Mouse (Mus musculus) urinary bladder, adult 2 months (tissue): ENCODE measurements around the gene Sdk1. TPM values are rescaled to one million over a fixed set of nuclear protein-coding genes. Genes with fewer than 3 reads are reported as not detected.

ENCODE experiments used
- DNase-seq: peaks from one replicate; pipeline ENCODE4 v3.0.0; 2022; ENCODE audit warnings: low spot score
- polyA plus RNA-seq: library from polyadenylated mRNA; depleted of rRNA; stranded (reverse); fragments of >200 nt; gene quantifications from 2 replicates; pipeline ENCODE4 v1.2.3, GENCODE M21; 2012

The Sdk1 gene
- polyA plus RNA-seq, 1 experiment = 3.8 TPM

GRCm38 (mm10) chr5:141889766-141890165 lies 648.5 kb downstream of the Sdk1 start:
- DNase-seq = no peak

GRCm38 (mm10) chr5:141896402-141896801 lies 655.1 kb downstream of the Sdk1 start:
- DNase-seq = no peak

DNA sequence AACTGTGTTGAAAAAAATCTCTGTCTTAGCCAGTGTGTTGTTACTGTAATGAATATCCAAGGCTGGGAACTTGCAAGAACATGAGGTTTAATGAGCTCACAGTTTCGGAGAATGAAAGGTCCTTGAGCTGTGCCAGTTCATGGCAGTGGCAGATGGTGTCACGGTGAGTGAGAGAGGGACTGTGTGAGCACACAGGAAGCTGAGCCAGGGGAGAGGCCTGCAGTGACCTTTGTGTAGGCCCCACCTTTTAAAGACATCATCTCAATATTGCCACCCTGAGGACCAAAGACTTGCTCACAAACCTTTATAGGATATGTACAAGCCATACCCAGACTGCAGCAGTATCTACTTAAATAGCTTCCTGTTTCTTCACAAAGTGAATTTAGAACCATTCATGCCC lies 656.2 kb downstream of the Sdk1 start:
- no peak for DNase-seq

DNA sequence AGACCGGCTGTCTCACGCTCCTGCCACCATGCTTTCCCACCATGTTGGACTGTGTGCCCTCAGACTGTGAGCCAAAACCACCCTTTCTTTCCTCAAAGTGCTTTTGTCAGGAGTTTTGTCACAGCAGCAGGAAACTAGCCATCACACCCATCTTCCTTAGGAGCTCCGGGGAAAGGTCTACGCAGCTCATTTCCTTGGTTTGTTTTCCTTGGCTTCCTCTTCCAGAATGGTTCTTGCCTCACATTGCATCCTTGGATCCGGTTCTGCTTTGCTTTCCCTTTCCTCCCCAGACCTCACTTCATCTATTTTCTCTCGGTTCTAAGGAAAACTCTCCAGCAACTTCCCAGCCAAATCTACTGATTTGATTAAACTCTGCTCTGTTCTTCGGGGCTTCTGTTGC lies 658.5 kb downstream of the Sdk1 start:
- no peak for DNase-seq

GRCm38 (mm10) chr5:141902544-141903250 lies 661.4 kb downstream of the Sdk1 start:
- no peak for DNase-seq

DNA sequence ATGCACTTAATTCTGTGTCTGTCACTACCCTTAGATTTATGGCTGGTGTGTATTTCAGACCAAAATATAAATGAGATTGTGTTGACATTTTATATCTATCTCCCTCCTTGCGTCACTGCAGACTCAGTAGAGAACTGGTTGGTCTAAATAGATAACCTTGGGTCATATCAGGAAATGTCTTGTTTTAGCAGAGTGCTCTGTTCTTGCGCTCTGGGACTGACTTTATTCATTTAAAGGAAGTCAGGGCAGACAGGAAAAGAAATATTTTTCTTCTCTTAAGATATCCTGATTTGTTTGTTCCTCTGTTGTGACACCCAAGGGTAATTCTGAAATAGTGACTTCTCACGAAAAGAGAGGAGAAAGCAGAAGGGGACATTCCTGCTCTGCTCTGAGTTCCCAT lies 669.2 kb downstream of the Sdk1 start:
- no peak for DNase-seq

DNA sequence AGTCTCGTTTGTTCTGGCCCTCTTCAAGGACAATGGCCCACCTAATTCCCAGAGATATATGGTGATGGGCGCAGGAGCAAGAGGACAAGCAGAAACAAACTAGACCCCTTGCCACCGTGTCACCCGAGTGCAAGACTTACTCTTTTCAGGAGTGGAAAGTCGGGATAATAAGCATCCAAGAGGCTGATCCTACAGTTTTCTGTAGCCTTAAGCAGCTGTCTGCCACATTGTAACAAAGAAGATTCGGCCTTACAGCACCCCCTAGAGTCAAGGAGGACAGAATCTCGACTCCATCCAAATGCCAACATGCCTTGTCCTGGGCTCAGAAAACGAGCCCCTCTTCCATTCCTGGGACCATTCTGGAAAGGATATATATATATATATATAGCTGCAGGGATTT lies 669.6 kb downstream of the Sdk1 start:
- no peak for DNase-seq

- DNase-seq = no peak
Measured at GRCm38 (mm10) chr5:141912881-141913280, 671.6 kb downstream of the Sdk1 start.

- no peak for DNase-seq
Measured at GRCm38 (mm10) chr5:141916954-141917353, 675.7 kb downstream of the Sdk1 start.

DNA sequence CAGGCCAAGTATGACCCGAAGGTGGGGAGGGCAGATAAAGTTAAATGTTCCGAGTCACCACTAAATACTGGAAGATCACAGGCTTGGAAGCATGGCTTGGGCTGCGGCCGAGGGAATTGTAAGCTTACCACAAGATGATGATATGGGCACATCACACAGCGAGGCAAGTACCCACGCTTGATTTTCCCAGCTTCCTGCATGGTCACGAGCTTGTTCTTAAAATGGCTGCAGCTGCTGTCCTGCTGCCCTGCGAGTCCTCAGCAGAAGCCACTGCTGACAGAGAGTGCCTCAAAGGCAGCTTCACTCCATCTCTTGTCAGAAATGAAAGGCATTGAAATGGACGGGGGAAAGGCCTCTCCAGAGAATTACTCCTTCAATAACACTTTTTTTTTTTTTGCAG lies 697.7 kb downstream of the Sdk1 start:
- DNase-seq = no peak

DNA sequence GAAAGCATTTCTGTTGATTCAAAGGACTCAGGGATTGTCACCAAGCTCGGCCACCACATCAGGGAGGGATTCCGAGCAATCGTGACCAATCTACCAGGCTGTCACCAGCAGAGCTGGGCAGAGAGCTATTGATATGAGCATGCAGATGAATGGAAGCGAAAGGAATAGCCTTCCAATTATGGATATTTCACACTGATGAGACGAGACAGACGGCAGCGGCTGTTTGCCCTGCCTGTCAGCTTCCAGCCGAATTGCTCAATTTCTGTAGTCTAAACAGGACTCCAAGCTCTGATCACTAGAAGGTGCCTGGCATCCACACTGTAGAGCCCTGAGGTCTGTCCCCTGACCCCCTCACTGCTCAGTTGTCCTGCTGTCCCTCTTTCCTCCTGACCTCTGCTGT lies 699.3 kb downstream of the Sdk1 start:
- no peak for DNase-seq

DNA sequence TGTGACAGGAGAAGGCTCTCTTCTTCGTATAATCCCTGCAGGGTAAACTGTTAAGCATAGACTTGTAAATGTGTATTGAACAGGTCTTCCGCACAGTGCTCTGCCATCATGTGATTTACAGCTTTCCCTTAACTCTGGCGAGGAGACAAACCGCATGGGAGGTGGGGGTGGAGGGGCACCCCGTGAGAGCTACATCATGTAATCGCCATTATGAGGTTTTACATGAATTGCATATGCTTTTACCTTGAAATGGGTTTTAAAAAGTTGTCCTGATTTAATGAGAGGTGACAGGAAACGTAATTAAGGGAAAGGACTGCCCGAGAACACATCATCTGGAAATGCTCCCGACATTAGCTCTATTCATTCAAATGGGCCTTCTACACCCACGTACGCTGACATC lies 709.5 kb downstream of the Sdk1 start:
- DNase-seq = no peak

DNA sequence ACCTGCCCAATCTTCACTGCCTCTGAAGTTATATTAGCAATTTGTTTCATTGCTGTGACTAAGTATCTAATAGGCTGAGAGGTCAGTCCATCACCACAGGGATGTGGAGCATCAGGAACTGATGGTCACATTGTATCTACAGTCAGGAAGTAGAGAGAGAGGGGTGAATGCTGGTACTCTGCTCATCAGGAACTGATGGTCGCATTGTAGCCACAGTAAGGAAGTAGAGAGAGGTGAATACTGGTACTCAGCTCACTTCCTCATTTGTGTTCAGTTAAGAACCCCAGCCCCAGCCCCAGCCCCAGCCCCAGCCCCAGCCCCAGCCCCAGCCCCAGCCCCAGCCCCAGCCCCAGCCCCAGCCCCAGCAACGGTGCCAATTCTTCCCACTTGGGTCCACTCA lies 711.0 kb downstream of the Sdk1 start:
- no peak for DNase-seq

DNA sequence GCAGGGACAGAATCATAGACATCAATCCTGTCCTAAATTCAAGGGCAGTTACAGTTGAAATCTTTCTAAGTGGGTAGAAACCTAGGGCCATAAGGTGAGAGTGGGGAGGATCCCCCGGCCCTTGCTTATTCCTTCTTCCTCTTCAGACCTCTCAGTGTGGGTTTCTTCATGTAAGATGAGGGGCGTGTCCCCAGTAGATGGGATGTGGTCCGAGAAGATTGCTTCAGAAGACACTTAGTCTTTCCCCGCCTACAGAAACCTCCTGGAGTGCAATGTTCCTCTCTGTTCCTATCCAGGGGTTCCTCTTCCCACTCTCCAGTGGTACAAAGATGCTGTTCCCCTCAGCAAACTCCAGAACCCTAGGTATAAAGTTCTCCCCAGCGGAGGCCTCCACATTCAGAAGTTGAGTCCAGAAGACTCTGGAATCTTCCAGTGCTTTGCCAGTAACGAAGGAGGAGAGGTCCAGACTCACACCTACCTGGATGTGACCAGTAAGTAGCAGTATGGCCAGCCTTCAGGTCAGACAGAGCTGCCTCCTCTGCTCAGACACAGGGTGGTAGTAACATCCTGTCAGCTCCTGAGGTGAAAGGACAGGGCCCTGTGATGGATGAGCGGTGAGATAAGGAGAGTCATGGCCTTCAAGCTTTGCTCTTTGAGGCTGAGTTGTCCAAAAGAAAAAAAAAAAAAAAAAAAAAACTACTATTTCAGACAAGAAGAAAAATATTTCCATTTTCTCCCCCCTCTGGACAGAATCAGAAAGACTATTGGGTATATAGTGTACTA lies 711.6 kb downstream of the Sdk1 start:
- DNase-seq = no peak

DNA sequence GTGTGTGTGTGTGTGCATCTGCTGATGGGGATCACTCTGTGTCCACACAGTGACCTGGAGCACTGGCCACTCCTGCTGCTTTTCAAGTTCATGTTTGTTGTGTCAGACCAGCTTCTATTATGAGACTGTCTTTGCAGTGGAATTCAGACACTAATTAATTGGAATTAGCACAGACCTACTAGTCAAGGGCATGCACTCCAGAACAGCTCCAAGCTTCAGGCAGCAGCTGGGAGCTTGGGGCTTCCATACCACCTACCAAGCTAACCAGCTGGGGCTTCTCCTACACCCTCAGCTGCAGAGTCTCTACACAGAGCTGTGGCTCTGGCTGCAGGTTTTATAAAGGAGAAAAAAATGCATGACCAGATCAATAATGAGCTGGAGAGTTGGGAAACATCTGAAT lies 729.8 kb downstream of the Sdk1 start:
- no peak for DNase-seq

GRCm38 (mm10) chr5:141979511-141979910 lies 738.2 kb downstream of the Sdk1 start:
- DNase-seq = no peak

DNA sequence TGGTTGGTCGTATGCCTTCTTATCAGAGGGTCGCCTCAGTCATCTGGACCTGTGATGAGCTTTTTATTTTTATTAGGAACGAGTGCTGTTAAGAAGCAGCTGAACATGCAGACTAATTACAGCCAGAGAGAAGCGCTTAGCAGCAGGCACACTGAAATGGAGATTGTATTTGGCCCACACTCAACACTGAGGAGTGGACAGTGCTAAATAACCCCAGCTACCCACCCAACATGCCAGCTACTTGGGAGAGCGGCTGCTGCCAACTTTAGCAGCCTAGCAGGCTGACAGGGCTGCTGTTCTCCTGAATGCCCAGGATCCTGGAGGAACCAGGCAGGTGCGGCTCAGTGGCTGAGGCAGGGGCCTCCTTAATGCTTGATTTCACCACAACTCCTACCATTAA lies 739.5 kb downstream of the Sdk1 start:
- DNase-seq = no peak

GRCm38 (mm10) chr5:141984322-141984721 lies 743.0 kb downstream of the Sdk1 start:
- DNase-seq = no peak

- peak; percentile 32 for DNase-seq
Measured at GRCm38 (mm10) chr5:141985003-141985402, 743.7 kb downstream of the Sdk1 start.

DNA sequence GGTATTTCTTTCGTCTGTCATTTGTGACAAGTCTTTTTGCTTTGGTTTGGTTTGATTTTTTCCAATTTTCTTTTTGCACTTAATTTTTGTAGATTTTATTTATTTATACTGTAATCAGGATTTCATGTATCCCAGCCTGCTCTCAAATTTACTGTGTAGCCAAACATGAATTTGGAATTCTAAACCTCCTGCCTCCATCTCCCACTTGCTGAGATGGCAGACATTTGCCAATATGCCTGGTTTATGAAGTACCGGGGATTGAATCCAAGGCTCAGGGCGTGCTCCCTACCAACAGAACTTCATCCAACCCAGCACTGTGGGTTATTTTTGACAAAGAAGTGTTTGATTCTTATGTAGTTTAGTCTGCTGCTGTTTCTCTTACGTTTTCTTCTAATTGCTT lies 744.3 kb downstream of the Sdk1 start:
- no peak for DNase-seq

GRCm38 (mm10) chr5:141987287-141987799 lies 746.1 kb downstream of the Sdk1 start:
- DNase-seq = no peak

- DNase-seq = no peak
Measured at GRCm38 (mm10) chr5:141988685-141989084, 747.4 kb downstream of the Sdk1 start.

DNA sequence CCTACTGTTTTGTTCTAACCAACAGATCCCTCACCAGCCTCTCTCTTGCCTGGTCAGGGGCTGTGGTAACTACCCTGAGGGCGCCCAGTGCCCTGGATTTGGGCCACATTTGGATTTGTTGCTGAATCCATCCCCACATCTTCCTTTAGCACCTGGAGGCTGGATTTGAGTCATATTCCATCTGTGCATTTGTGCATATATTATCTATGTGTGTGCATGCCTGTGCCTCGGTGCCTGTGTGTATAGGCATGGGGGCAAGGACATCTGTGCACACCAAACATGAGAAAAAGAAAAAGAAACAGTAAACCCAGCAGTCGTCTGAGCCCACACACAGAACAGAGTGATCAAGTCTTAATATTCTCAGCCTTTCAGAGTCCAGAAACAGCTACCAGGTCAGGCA lies 752.9 kb downstream of the Sdk1 start:
- DNase-seq = no peak
